Mouse (Mus musculus) cerebellum, postnatal 14 days (tissue): ENCODE data around the gene BC067074.
"Not testable (repeated sequence)": the region's sequence is repeated elsewhere in the genome, so short reads cannot be mapped to it uniquely, and the experiment has no call there.

Source experiments
- DNase-seq, 2 experiments: peaks; one replicate each; pipeline ENCODE4 v3.0.0; 2021; ENCODE audit warnings: mixed read lengths in 2 of 2

Gene BC067074

DNA sequence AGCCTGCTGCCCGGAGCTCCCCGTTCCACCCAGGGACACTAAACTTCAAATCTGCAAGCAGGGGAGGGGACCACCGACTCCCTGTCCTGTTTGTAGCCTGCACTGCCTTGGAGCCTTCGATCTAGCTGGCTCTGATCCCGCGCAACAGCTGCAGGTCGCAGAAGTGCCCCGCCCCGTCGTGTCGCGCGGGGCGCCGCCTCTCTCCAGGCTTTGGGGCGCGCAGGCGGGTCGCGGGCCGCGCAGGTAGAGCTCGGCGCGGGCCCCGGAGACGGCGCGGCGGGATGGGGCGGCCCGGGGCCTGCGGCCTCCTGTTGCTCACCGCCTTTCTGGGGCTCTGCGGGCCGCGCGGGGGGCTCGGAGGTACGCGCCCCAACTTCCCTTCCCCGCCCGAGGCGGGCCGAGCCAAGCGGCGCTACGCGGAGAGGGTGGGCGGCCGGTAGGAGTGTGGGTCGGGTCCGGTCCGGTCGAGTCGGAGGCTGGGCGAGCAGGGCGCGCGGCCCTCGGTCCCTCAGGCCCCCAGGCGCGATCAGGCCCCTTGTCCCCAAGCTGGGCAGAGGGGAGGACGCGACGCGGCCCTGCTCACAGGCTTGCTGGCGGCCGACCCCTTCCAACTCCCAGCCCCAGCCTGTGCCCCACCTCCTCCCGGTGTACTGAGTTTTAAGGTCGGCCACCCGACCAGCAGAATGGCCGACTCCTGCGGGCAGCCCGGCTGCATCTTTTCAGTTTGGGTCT, at the start of gene BC067074:
TSS of gene BC067074 (plus strand) at position 185 of the 732 bp plus-strand sequence.
- DNase-seq: peak; percentile 27 to 39

DNA sequence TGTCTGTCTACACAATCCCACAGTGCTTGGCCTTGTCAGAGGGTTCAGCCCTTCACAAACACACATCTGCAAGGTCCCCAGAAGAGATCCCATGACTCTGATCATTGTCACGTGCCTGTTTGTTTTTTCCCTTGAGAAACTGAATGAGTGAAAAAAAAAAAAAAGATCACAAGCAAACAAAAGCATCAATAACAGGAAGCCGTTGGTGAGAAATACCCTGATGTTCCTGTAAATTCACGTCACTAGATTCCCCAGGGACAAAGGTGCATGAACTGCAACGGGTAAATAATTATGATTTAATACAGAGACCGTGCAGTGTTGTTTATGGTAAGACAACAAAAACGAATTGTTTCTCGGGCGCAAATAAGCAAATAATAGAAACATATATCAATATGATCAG, 47.9 kb upstream of the BC067074 start:
- DNase-seq: no peak

DNA sequence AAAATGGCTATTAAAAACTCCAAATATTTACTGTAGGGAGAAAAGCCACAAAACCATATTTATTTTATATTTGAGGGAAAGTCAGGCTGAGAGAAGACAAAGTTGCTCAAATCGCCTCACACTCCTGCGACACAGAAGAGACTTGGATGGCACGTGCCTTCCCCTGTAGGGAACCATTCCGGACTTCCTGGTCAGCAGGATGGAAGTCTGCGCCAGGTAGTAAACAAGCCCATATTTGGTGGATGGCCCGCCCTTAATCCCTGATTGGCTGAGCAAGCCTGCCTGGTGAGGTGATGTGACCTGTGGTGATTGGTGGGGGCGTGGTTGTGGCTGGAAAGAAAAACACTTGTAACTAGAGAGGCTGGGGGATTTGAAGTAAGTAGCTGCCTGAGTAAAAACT, 40.4 kb upstream of the BC067074 start:
- not testable (repeated sequence) for DNase-seq

DNA sequence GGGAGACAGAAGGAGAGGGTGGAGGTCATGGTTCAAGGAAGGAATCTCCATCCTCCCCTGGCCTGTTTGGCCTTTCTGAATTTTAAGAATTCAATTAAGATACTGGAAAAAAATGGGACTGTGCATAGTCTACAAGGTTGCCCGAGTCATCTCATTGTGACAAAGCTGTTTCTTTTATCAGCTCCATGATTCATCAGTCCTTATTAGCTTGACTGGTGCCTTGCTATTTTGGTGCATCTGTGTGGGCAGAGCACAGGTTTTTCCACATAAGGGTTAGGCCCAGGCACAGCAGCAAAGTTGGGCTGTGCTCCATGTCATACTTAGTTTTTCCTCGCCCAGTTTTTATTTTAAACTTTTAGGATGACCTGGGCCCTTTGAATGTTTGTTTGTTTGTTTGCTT, 36.2 kb upstream of the BC067074 start:
- DNase-seq: no peak

DNA sequence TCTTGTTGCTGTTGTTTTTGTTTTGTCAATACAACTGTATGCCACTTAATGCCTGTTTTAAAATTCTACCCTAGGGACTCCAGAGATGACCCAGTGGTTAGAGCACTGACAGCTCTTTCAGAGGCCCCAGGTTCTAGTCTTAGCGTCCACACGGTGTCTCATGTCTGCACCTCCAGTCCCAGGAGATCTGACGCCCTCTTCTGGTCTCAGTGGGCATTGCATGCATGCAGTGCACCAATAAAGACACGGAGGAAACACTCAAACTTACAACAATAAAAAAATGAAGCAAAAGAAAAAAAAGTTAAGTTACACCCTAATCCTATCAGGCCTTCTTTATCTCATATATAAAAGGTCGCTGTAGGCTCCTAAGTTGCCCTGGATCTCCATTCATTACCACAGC, 35.8 kb upstream of the BC067074 start:
- DNase-seq: no peak

DNA sequence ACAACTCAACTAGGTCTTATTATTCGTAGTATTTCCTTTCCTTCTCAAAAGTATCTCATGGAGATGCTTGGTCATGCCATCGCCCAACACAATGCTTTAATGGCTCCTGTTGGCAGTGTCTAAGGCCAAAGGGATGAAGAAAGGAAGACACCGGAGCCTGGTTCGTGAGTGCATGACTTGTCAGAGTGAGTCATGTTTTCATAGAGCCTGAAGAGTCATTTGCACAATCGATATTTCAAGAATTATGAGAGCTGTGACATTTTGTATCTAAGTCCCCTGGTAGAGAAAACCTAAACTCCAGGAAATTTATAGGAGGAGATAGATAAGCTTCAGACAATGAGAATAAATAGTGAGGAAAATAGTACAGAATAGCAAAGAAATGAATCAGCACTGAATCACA, 33.7 kb upstream of the BC067074 start:
- DNase-seq: no peak

DNA sequence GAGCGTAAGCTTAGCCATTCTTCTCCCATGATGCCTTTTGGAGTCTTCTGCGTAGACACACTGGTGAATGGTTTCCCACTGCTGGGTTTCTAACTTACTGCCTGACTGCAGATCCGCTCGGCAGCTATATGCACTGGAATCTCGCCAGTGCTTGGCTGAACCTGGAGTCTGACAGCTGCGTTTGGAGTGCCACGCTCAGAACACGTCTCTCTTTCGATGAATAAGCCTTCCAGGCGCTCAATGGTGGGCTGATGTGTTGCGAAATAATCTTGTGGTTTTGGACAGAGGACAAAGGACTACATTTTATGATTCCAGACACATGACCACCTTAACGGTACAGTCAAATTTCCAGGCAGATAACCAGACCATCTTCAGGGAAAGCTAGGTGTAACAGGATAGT, 30.1 kb upstream of the BC067074 start:
- DNase-seq: peak; percentile 49 to 52

DNA sequence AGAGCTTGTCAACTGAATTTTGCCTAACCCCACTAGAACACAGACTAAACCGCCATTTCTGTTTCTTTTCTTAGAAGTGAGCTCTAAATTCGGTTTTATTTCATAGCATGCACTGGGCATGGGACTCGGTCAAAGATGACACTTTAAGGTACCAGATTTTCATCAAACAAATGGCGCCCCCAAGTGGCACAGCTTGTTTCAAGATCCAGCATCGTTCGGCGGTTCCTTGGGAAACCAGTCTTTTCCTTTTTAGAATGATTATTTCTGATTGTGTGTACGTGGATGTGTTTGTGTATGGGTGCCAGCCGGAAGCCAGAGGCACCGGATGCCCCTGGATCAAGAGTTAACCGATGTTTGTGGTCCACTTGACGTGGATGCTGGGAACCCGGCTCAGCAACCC, 27.7 kb upstream of the BC067074 start:
- peak; percentile 68 to 80 for DNase-seq

DNA sequence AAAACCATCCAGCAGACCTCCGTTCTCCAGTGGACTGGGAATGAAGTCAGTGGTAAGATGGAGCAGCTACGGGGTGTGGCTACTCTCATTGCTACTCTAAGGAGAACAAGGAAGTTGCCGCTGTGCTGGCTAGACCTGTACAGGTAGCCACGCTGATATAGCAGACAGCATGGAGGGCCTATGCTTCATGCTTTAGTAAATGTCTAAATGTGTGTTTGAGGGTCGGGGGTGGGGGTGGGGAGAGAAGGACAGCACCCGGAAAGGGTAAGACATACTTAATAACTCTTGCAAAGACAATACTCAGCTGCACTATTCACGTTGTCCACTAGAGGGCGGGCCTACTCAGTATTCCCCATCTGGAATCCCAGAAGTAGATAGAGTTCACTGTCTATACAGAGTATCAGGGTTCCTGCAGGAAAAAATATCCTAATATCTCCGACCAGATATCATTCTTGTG, 26.4 kb upstream of the BC067074 start:
- DNase-seq: peak; percentile 82 to 87

DNA sequence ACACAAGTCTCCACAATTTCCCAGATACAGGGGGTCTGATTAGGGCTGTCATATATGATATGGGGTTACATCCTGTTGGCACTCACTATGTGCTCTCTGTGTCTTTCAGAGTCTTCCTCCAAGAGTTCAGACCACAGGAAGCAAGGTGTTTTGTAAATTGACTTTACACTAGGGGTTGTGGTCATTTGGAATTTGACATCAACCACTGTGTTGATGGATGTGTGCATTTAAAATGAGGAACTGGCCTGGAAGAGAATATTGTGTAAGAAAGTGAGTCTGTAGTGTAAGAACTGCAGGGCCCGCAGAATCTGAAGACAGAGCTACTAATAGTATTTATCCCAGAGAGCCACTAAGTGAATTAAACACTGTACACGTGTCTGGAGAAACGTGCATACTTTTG, 25.8 kb upstream of the BC067074 start:
- DNase-seq: no peak

DNA sequence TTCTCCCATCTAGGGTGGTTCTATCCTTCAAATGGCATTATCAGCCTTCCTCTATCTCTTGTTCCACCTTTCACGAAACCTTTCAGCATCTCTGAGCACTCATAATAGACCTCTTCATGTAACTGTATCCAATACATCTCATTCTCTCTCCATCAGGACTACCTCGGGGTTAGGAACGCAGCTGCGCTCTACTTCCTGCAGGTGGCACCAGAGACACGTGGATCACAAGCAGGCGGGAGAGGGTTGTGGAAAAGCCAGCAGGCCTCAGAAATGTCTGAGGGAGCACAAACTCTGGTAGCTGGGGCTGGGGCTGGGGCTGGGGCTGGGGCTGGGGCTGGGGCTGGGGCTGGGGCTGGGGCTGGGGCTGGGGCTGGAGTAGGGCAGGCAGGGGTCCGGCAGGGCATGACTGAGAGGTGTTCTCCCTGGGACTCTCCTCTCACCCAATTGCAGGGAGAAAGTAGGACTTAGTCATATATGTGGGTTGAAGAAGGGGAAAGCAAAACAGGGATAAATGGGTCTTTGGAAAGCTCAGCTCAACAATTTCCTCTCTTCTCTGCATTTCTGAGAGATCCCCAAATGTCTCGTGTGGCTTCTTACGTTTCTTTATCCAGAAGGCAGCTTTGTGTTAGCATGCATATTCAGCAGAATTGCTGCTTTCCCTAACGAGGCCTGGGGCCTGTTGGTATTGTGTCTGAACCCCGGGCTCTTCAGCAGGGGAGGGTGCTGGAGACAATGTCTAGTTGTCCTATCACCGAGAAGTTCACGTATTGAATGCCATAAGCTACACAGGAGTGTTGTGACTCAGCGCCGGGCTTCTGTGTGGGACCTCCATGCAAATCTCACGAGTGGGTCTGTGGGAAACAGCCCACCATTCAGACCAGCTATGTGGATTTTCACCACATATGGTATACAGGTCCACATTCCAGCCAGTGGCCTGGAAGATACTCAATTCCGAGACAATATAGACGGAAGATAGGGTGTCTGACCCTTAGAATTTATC, 22.9 kb upstream of the BC067074 start:
- peak; percentile 88 to 89 for DNase-seq

DNA sequence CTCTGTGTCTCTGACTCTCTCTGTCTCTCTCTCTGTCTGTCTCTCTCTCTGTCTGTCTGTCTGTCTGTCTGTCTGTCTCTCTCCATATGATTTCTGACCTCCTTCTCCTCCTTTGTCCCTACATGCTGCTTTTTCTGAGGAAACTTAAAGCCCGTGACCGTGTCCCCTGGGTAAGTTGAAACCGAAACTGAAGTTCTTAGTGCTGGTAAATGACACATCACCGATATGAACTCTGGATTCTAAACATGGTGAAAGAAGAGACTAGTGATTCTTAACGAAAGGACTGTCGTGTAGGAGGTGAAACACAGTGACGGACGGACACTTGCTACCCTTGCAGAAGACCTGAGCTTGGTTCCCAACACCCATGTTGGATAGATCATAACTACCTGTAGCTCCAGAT, 21.8 kb upstream of the BC067074 start:
- no peak for DNase-seq

DNA sequence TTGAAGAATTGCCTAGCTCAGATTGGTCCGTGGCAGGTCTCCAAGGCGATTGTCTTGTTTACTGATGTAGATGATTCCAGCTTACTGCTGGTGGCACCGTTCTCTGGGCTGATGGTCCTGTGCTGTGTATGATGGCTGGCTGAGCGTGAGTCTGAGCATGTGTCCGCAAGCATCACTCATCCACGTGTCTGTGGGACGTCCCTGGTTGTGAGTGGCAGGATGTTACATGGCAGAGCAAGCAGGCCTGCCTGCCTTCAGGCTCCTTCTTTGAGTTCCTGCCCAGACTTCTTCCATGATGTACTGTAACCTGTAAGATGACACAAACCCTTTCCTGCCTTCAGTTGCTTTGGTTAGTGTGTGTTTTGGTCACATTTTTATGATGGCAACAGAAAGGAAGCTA, 5.8 kb upstream of the BC067074 start:
- no peak for DNase-seq

DNA sequence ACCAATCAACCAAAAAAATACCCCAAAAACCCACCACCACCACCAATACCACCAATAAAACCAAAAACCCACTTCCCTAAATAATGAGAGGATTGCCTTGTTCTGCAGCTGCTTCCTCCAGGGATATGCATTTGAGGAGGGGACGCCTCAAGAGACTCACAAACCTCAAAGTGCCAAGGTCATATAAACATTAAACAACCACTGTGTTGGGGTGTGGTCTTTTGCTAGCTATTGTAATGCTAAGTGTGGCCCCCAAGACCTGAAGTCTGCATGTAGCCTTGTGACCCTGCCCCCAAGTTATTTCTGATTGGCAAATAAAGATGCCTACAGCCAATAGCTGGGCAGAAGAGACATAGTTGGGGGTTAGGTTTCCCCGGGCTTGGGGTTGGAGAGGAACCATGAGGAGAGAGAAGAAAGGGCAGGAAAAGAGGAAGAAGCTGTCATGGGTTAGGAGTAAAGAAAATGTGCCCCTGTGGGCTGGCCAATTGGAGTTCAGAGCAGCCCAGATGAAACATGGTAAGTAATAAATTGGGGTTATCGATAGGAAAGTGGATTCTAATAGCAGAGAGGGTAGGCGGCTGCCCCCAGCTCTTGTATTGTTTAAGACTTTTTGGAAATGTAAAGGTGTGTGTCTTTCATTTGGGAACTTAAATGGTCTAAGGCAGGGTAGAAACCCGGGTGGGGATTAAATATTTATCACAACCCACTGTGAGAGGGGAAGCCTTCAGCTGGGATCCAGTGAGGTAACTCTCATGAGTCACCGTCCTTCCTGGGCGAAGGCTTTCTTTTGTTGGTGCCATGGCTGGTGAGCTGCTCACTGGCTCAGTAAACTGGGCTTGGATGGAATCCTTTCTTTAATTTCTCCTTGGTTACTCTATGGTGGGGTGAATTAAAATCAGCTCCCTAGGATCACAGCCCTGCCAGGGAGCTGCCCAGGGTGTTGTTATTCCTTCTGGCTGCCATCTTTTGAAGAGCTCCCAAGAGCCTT, 4.5 kb upstream of the BC067074 start:
- DNase-seq: no peak

DNA sequence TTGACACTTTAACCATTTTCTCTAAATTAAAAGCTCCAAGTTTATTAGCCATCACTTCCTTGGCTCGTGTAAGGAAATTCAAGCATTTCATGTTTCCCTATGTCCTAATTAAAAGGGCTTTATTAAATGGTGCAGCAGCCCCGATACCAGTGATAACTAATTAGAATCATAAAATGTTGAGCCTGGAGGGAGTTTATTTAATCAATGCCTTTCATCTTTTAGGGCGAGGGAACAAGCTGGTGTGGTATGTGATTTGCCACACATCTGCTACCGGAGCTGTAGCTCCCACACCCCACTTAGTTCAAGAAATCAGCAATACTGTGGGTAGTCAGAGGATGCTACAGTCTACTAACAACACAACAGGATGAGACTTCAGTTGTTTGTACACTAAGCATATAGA, 3.2 kb upstream of the BC067074 start:
- DNase-seq: no peak

DNA sequence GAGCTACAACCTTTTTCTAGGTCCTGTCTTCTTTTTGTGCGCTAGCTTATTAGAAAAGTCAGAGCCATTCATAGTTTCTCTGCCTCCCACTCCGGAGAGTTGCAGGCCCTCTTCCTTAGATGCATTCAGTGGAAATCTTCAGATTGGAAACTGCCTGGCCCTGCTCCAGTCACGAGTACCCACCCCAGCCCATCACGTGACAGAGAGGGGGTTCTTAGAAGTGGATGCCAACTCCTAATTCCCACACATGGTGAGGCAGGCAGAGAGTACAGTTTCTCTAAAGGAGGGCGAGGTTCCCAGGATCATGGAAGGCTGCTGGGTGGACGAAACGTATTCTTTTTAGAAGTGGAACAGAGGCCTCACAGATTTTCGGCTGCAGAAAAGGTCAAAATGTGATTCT, 958 bp upstream of the BC067074 start:
- peak in 1 of 2 experiments; percentile 6 for DNase-seq

DNA sequence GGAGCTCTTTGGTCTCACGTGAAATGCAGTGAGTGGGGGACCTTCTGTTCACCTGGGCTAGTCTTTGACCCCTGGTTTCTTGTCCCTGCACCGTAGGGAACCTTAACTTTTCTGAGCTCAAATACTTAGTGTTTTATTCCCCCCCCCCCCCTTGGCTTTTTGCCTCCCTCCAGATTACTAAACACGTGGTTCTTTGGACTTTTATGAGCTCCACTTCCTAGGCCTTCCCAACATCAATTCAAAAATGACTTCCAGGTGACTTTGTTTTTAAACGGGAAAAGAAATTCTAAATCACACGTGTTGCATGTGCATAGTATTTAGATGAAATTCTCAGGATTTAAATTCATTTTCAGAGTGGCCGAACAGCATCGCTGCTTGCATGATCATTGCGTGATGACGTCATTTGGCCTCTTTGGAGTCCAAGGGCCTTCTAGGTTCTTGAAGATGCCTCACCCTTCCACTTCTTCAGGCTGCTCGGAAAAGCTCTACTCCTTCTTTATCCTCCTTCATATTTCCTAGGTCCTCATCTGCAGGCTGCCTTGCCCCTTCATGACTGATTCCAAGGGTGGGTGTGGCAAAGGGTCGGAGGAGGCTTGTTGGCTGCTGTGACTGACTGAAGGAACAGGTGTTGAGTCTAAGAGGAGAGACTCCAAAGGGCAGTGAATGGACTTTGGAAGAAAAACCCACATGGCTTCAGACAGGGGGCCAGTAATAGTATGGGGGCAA, 911 bp downstream of the BC067074 start:
- no peak for DNase-seq

DNA sequence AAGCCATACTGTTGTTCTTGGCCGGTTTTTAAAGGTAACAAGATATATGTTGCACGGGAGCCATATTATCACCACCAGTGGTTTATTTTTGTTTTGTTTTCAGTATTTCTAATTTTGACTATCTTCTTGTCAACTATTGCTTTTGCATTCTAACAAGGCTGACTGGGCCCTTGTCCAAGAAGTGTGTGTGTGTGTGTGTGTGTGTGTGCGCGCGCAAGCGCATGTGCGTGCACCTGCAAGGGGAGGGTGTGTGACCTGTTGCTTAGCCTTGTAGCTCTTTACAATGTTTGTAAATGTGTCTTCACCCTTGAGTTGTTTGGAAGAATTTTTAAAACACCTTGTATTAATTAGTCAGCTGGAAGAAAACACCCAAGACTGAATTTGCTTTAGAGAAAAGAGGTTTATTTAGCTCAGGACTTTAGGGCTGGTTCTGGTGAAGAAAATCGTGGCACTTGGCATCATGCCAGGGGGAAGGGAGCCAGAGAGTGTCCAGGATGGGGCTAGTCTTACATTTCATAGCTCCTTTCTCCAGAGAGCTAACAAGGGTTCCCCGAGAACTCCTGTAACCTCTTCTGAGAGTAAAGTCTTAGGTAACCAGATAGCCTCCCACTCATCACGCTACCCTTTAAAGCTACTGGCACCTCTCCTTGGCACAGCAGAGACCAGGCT, 3.0 kb downstream of the BC067074 start:
- DNase-seq: peak in 1 of 2 experiments; percentile 23

DNA sequence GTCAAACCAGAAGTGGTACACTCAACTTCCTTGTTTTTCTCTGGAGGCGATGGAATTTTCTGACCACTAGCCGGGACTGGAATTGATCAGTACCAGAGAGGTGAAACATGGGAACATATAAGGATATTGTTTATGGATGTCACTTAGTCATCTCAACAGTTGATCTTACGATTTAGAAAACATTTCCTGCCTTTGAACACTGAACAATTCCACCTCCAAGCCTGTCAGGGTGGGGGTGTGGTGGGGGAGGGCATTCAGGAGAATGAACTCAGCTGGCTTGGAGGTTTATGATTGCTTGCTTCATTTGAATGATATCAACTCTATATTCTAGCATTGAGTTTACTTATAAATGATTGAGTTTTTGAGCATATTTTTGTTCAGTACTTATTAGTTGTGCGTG, 13.6 kb downstream of the BC067074 start:
- no peak for DNase-seq

DNA sequence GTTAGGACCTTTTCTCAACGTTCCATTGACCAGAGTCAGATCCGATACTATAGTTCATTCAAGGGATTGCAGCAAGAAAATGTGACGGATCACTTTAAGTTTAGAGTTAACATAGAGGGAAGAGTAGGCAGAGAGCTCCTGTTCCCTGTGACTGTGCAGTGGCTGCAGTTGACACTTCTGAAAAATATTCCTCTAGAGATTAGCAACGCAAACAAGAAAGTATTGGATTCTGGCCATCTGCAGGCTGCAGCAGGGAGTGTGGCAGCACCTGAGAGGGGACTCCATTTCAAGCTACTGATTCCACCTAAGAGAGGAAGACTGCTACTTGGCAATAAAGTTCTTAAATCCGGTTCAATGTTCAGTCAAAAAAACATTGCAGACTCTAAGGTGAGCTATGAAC, 26.6 kb downstream of the BC067074 start:
- DNase-seq: no peak

DNA sequence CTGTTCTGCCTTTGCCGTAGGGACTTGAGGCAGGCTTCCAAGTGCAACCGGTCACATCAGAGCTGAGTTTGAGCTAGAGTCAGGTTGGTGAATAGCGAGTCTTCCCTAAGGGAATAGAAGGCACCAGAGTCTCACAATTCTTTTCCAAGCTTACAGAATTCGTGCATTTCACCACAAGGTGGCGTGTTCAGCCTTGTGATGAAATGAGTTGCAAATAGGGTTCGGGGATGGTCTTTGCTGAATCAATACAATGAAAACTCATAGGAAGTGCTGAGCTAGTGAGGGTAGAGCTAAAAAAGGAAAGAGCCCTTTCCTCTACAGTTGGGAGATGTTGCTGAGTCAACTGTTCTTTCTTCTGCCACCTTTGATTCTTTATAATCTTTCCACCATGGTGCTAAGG, 29.0 kb downstream of the BC067074 start:
- peak; percentile 55 to 57 for DNase-seq
